Comparison of ENCODE assay signal across 25 mouse cellular contexts in the genomic region with DNA sequence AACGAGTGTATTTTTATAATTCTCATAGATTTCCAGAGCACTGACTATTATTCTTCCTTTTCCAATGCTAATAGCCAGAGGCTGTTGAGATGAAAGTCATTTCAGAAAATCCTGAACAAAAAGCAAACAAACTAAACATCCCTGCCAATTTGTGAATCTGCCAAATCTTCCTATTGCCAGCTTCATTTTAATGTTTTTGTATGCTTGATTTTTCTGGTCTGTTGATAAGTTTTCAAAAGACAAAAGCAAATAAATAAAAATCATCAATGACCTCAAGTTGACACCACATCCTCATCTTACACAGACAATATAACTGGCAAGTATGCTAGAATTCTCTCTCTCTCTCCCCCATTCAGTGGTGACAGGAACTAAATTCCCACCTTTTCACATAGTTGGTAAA.
"Had no signal": no experiment of that assay in that cellular context is flagged by ENCODE, and none has a peak within 500 bp of the region (broad histone marks: within the 10 kb centered on the region; RNA-seq: fewer than 3 reads in every experiment).

No protein-coding gene starts in this region.

- H3K9me3 ChIP-seq: heart, embryonic 12.5 days; hindbrain, embryonic 10.5 days; hindbrain, embryonic 12.5 days; intestine, embryonic 15.5 days; limb, embryonic 13.5 days; limb, embryonic 15.5 days had no signal

- H3K9ac ChIP-seq: heart, embryonic 12.5 days; hindbrain, embryonic 12.5 days; hindbrain, embryonic 14.5 days; intestine, embryonic 15.5 days; limb, embryonic 13.5 days; limb, embryonic 15.5 days had no signal

- H3K27me3 ChIP-seq: heart, embryonic 12.5 days; hindbrain, embryonic 12.5 days; intestine, embryonic 15.5 days; limb, embryonic 13.5 days; limb, embryonic 15.5 days had no signal

- H3K4me1 ChIP-seq: heart, embryonic 12.5 days; hindbrain, embryonic 10.5 days; hindbrain, embryonic 12.5 days; intestine, embryonic 15.5 days; limb, embryonic 13.5 days; limb, embryonic 15.5 days had no signal

- H3K27ac ChIP-seq: gastrocnemius, adult 2 months; heart, adult 2 months; hindbrain, embryonic 10.5 days; hindbrain, embryonic 12.5 days; hindbrain, embryonic 14.5 days; intestine, embryonic 15.5 days; limb, embryonic 13.5 days; limb, embryonic 15.5 days had no signal

- ATAC-seq: hindbrain, embryonic 16.5 days; inflammation-experienced regulatory T-cells, adult 6 months; intestine, embryonic 15.5 days; intestine, postnatal 0 days had no signal

- H3K4me2 ChIP-seq: heart, embryonic 12.5 days; hindbrain, embryonic 12.5 days; hindbrain, embryonic 14.5 days; intestine, embryonic 15.5 days; limb, embryonic 13.5 days; limb, embryonic 15.5 days; liver, embryonic 11.5 days had no signal

- DNase-seq: gastrocnemius, adult 2 months; gastrocnemius, postnatal 10 days; gastrocnemius, postnatal 25 days; heart, adult 11 months; heart, adult 2 months; heart, postnatal 10 days; heart, postnatal 4 days; kidney, adult 18-20 months; kidney, adult 8-10 months; kidney, postnatal 10 days; kidney, postnatal 25 days; layer of hippocampus, adult 9-11 months; layer of hippocampus, postnatal 36 days; left cerebral cortex, postnatal 4 days had no signal

- H3K4me3 ChIP-seq: gastrocnemius, adult 2 months; heart, adult 2 months; heart, embryonic 12.5 days; hindbrain, embryonic 10.5 days; hindbrain, embryonic 12.5 days; intestine, embryonic 15.5 days; limb, embryonic 13.5 days; limb, embryonic 15.5 days had no signal

- H3K36me3 ChIP-seq: heart, embryonic 12.5 days; hindbrain, embryonic 10.5 days; hindbrain, embryonic 12.5 days; intestine, embryonic 15.5 days; limb, embryonic 13.5 days; limb, embryonic 15.5 days had no signal
